Mouse (Mus musculus): Measurements from ENCODE around the gene Ncoa7. TPM values are rescaled to one million over a fixed set of nuclear protein-coding genes. Genes with fewer than 3 reads are reported as not detected.

Ncoa7 gene
- polyA plus RNA-seq, 1 experiment from 2014 or later: 22.7 TPM

GRCm38 (mm10) chr10:30810247-30810966 is 7.3 kb upstream of the Ncoa7 start:
- Histone ChIP-seq H3K27ac (replicated peaks) (peak overlapping the region; percentile 64), H3K4me1 (peaks cover 5% of the 10 kb centered on the region), H3K4me3 (replicated peaks) (peak overlapping the region; percentile 47), H3K4me2 (peak overlapping the region; percentile 52), H3K9ac (replicated peaks) (peak overlapping the region; percentile 40), H3K36me3 (no peaks in the 10 kb centered on the region), H3K27me3 (replicated peaks) (no peaks in the 10 kb centered on the region), H3K9me3 (replicated peaks) (no peaks in the 10 kb centered on the region)
- peak; percentile 74 for ATAC-seq (ENCODE audit: low FRiP score)
- 39% methylated on average over 9 of the region's 9 CpGs for WGBS

- H3K27ac ChIP-seq (replicated peaks): peak overlapping the region; percentile 98
- H3K36me3 ChIP-seq: no peaks in the 10 kb centered on the region
- H3K4me3 ChIP-seq (replicated peaks): peak overlapping the region; percentile 96
- H3K4me1 ChIP-seq: peaks cover 9% of the 10 kb centered on the region
- 31% methylated on average over 7 of the region's 7 CpGs for WGBS
- H3K9me3 ChIP-seq (replicated peaks): no peaks in the 10 kb centered on the region
- peak; percentile 7; the same call in 1 of the 2 replicates for ATAC-seq (ENCODE audit: low FRiP score)
- H3K9ac ChIP-seq (replicated peaks): peak overlapping the region; percentile 89
- no peaks in the 10 kb centered on the region for H3K27me3 ChIP-seq (replicated peaks)
- peak overlapping the region; percentile 77 for H3K4me2 ChIP-seq
Observed at GRCm38 (mm10) chr10:30803587-30804253, 594 bp upstream of the Ncoa7 start.

- Histone ChIP-seq H3K27ac (replicated peaks) (peak overlapping the region; percentile 98), H3K4me3 (replicated peaks) (peak overlapping the region; percentile 96), H3K27me3 (replicated peaks) (no peaks in the 10 kb centered on the region), H3K36me3 (no peaks in the 10 kb centered on the region), H3K9me3 (replicated peaks) (no peaks in the 10 kb centered on the region), H3K4me2 (peak overlapping the region; percentile 77), H3K9ac (replicated peaks) (peak overlapping the region; percentile 89), H3K4me1 (peaks cover 9% of the 10 kb centered on the region)
- peak; percentile 43 for ATAC-seq (ENCODE audit: low FRiP score)
- WGBS: 8% methylated on average over 8 of the region's 8 CpGs
Observed at GRCm38 (mm10) chr10:30802033-30802432, 1.1 kb downstream of the Ncoa7 start.

DNA sequence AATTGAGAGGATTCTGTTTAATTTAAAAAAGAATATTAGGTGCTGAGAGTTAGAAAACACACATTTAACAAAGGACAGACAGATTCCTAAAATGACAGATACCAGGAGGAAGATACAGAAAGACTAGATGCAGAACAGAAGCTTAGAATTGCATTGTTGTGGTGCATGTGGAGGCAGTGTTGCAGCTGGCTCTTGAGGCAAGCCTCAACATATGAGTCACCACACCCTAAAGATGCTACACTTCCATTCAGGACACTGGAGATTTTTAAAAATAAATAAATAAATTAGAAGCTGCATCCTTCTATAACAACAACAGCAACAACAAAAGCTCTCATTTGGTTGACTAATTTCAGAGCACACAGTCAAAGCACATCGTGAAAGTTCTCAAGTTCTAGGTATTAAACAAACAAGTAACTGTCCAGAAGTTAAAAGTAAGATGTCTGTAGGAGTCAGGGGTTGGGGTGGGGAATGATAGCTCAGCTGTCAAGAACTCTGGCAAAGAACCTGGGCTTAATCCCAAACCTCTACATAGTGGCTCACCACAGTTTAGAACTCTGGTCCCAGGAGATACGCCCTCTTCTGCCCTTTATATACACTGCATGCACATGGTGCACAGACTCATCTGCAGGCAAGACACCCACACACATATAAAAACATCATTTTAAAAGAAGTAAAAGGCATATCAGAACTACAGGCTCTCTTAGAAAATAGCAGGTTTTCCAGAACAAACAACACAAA is 3.2 kb downstream of the Ncoa7 start:
- no peak overlapping the region for H3K4me3 ChIP-seq (replicated peaks)
- WGBS: 90% methylated on average over 2 of the region's 2 CpGs
- H3K4me2 ChIP-seq: no peak overlapping the region
- peaks cover 9% of the 10 kb centered on the region for H3K4me1 ChIP-seq
- no peak overlapping the region for H3K9ac ChIP-seq (replicated peaks)
- no peak overlapping the region for H3K27ac ChIP-seq (replicated peaks)
- no peaks in the 10 kb centered on the region for H3K9me3 ChIP-seq (replicated peaks)
- no peaks in the 10 kb centered on the region for H3K27me3 ChIP-seq (replicated peaks)
- 0 out of 2 replicates have a peak, but pooled peaks cover 4% of the 10 kb centered on the region for H3K36me3 ChIP-seq
- no peak for ATAC-seq (ENCODE audit: low FRiP score)

DNA sequence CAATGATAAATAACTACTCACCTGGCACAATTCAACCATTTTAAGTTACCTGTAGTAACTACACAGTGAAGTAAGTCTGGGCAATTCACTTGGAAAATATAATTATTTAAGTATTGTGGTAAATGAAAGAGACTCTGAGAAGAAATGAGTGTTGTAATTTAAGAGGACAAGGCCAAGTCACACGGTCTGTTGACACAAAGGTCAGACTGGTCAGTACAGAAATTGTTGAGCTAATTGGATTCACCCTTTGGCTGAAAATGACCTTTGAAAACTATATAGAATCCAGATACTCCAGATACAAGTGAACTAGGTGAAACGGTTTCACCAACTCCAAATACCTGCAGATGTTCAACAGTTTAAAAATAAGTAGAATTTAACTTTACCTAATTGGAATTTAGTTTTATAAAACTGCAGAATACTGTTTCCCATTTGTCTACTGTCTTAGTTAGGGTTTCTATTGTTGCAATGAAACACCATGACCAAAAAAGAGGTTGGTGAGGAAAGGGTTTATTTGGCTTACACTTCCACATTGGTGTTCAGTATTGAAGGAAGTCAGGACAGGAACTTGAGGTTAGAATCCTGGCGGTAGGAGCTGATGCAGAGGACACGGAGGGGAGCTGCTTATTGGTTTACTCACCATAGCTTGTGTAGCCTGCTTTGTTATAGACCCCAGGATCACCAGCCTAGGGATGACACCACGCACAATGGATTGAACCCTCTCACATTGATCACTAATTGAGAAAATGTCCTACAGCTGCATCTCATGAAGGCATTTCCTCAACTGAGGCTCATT is 6.5 kb downstream of the Ncoa7 start:
- Histone ChIP-seq H3K9me3 (replicated peaks) (0 out of 2 replicates have a peak, but pooled peaks cover 13% of the 10 kb centered on the region), H3K4me3 (replicated peaks) (no peak overlapping the region)

GRCm38 (mm10) chr10:30791016-30791415 is 12.1 kb downstream of the Ncoa7 start:
- no peak overlapping the region for H3K27ac ChIP-seq (replicated peaks)
- H3K36me3 ChIP-seq: peaks cover 11% of the 10 kb centered on the region
- no peak for ATAC-seq (ENCODE audit: low FRiP score)
- no peaks in the 10 kb centered on the region for H3K4me1 ChIP-seq
- no peak overlapping the region for H3K4me3 ChIP-seq (replicated peaks)
- 94% methylated on average over 3 of the region's 3 CpGs for WGBS
- no peaks in the 10 kb centered on the region for H3K27me3 ChIP-seq (replicated peaks)
- H3K4me2 ChIP-seq: no peak overlapping the region
- no peak overlapping the region for H3K9ac ChIP-seq (replicated peaks)
- H3K9me3 ChIP-seq (replicated peaks): 0 out of 2 replicates have a peak, but pooled peaks cover 15% of the 10 kb centered on the region

More for the DNA sequence above, 6.5 kb downstream of the Ncoa7 start:
- no peaks in the 10 kb centered on the region for H3K4me1 ChIP-seq
- no peak overlapping the region for H3K9ac ChIP-seq (replicated peaks)
- H3K27ac ChIP-seq (replicated peaks): no peak overlapping the region
- H3K27me3 ChIP-seq (replicated peaks): no peaks in the 10 kb centered on the region
- no peak for ATAC-seq (ENCODE audit: low FRiP score)
- 86% methylated on average over 5 of the region's 5 CpGs for WGBS
- no peak overlapping the region for H3K4me2 ChIP-seq
- peaks cover 11% of the 10 kb centered on the region for H3K36me3 ChIP-seq

- ATAC-seq (ENCODE audit: low FRiP score): no peak
- Histone ChIP-seq H3K4me1 (no peaks in the 10 kb centered on the region), H3K9ac (replicated peaks) (no peak overlapping the region), H3K4me3 (replicated peaks) (no peak overlapping the region), H3K36me3 (peaks cover 5% of the 10 kb centered on the region), H3K27me3 (replicated peaks) (no peaks in the 10 kb centered on the region), H3K9me3 (replicated peaks) (0 out of 2 replicates have a peak, but pooled peaks cover 13% of the 10 kb centered on the region), H3K27ac (replicated peaks) (no peak overlapping the region), H3K4me2 (no peak overlapping the region)
- 99% methylated on average over 5 of the region's 5 CpGs for WGBS
Observed at GRCm38 (mm10) chr10:30789521-30789920, 13.6 kb downstream of the Ncoa7 start.

DNA sequence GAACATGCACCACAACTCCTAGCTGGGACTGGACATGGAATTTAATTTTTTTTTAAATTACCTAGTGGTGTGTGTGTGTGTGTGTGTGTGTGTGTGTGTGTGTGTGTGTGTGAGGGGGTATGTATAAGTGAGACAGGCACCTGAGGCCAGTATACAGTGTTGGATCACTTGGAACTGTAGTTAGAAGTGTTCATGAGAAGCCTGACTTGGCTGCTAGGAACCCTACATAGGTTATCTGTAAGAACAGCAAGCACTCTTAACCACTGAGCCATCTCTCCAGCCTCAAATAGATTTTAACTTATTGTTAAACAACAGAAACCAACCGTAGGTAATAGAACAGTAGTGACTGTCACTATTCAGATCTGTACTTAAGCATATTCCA is 14.8 kb downstream of the Ncoa7 start:
- H3K4me1 ChIP-seq: no peaks in the 10 kb centered on the region
- WGBS: 98% methylated on average over 1 of the region's 1 CpGs
- no peaks in the 10 kb centered on the region for H3K27me3 ChIP-seq (replicated peaks)
- H3K27ac ChIP-seq (replicated peaks): no peak overlapping the region
- no peak for ATAC-seq (ENCODE audit: low FRiP score)
- no peak overlapping the region for H3K4me2 ChIP-seq
- H3K36me3 ChIP-seq: no peaks in the 10 kb centered on the region
- no peak overlapping the region for H3K9ac ChIP-seq (replicated peaks)
- H3K9me3 ChIP-seq (replicated peaks): 0 out of 2 replicates have a peak, but pooled peaks cover 9% of the 10 kb centered on the region
- no peak overlapping the region for H3K4me3 ChIP-seq (replicated peaks)

DNA sequence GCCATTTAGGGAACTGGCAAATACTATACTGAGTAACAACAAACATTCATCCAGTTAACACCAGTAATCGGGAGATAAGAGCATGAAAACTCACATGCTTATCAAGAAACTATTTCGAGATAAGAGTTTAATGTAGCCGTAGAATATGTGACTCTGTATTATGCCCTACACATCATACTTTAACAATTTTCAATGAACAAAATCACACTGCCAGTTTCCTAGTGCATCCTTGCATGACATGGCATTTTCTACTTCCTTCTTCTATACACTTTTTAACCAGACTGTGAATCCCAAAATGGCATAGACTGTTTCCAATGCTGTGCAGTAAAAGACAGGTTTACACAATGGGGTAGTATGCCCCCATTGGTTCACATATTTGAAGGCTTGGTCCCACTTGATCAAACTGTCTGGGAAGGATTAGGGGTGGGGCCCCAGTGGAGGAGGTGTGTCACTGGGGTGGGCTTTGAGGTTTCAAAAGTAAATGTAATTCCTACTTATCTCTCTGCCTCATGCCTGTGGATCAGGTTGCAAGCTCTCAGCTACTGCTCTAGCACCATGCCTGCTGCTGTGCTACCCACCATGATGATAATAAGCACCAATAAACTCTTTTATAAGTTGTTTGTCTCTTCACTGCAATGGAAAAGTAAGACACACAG is 15.3 kb downstream of the Ncoa7 start:
- Histone ChIP-seq H3K4me2 (no peak overlapping the region), H3K27ac (replicated peaks) (no peak overlapping the region), H3K36me3 (no peaks in the 10 kb centered on the region), H3K27me3 (replicated peaks) (no peaks in the 10 kb centered on the region), H3K4me1 (no peaks in the 10 kb centered on the region), H3K4me3 (replicated peaks) (no peak overlapping the region), H3K9ac (replicated peaks) (no peak overlapping the region), H3K9me3 (replicated peaks) (0 out of 2 replicates have a peak, but pooled peaks cover 9% of the 10 kb centered on the region)
- WGBS: 97% methylated on average over 3 of the region's 3 CpGs
- no peak for ATAC-seq (ENCODE audit: low FRiP score)

- Histone ChIP-seq H3K4me1 (no peaks in the 10 kb centered on the region), H3K4me3 (replicated peaks) (no peak overlapping the region), H3K36me3 (no peaks in the 10 kb centered on the region), H3K27me3 (replicated peaks) (no peaks in the 10 kb centered on the region), H3K9me3 (replicated peaks) (no peaks in the 10 kb centered on the region), H3K9ac (replicated peaks) (no peak overlapping the region), H3K27ac (replicated peaks) (no peak overlapping the region), H3K4me2 (no peak overlapping the region)
- no peak for ATAC-seq (ENCODE audit: low FRiP score)
- 89% methylated on average over 5 of the region's 5 CpGs for WGBS
Observed at GRCm38 (mm10) chr10:30786103-30786754, 16.9 kb downstream of the Ncoa7 start.
